Mouse (Mus musculus) heart, adult 2 months (tissue): ENCODE results near the gene Zkscan16. TPM values are rescaled to one million over a fixed set of nuclear protein-coding genes. Genes with fewer than 3 reads are reported as not detected.

Experiments
- DNase-seq, 2 experiments: peaks; one replicate each; pipeline ENCODE4 v3.0.0; 2021
- H3K27ac ChIP-seq: fragments of 200-600 bp; 2 replicates; pipeline ENCODE4 v1.8.1; 2022
- H3K27me3 ChIP-seq: fragments of 200-500 bp; 2 replicates; pipeline ENCODE4 v1.6.1; 2012; ENCODE audit warnings: mild to moderate bottlenecking, low read length, inconsistent platforms, mixed read lengths; ENCODE audit not compliant: control insufficient read depth, insufficient read depth
- H3K36me3 ChIP-seq: fragments of 200-500 bp; 2 replicates; pipeline ENCODE4 v1.6.1; 2012; ENCODE audit warnings: low read length, inconsistent platforms; ENCODE audit not compliant: control insufficient read depth, insufficient read depth
- H3K4me1 ChIP-seq: fragments of 200-500 bp; 2 replicates; pipeline ENCODE4 v1.6.1; 2011; ENCODE audit warnings: low read length; ENCODE audit not compliant: control insufficient read depth, insufficient read depth
- H3K4me3 ChIP-seq: fragments of 200-600 bp; 2 replicates; pipeline ENCODE4 v1.8.1; 2022
- H3K79me2 ChIP-seq: fragments of 200-500 bp; replicated peaks from 2 replicates; pipeline ENCODE4 v1.6.1; 2012; ENCODE audit warnings: mild to moderate bottlenecking, inconsistent platforms, low read length, moderate library complexity, mixed read lengths; ENCODE audit not compliant: control insufficient read depth, insufficient read depth
- H3K9ac ChIP-seq: fragments of 200-500 bp; 2 replicates; pipeline ENCODE4 v1.6.1; 2012; ENCODE audit warnings: low read depth, mild to moderate bottlenecking, control low read depth, inconsistent platforms, low read length, mixed read lengths
- CTCF ChIP-seq: fragments of 200-600 bp; IDR thresholded peaks from 2 replicates; pipeline ENCODE4 v1.8.1; 2022; ENCODE audit warnings: antibody characterized with exemption, mild to moderate bottlenecking, moderate library complexity
- EP300 ChIP-seq: fragments of 200-500 bp; IDR thresholded peaks from 2 replicates; pipeline ENCODE4 v1.6.1; 2011; ENCODE audit warnings: low read depth, low read length, control low read depth; ENCODE audit not compliant: insufficient read depth
- POLR2A ChIP-seq: fragments of 200-500 bp; IDR thresholded peaks from 2 replicates; pipeline ENCODE4 v1.6.1; 2011; ENCODE audit warnings: mild to moderate bottlenecking, low read depth, low read length, control low read depth; ENCODE audit not compliant: insufficient read depth
- WGBS: fragments of 180-500 bp; shearing (Covaris S2); methylation state at CpG from one replicate; pipeline ENCODE4 v1.1.7; 2018; 5-methylcytosine and 5-hydroxymethylcytosine counted together
- intact Hi-C: fragments of 180-260 bp; cut with DNase I; formaldehyde crosslinking; loops from one replicate; pipeline ENCODE4 v1.15.1; 2025
- polyA plus RNA-seq: library from polyadenylated mRNA; depleted of rRNA; stranded (reverse); fragments of >200 nt; gene quantifications from 2 replicates; pipeline ENCODE4 v1.2.3, GENCODE M21; 2012
- total RNA-seq, 2 experiments: library from RNA; stranded (reverse); gene quantifications; 2 replicates each; pipeline ENCODE4 v1.2.3; 2021

Zkscan16 gene
- total and polyA plus RNA-seq, 3 experiments = 0.14 TPM; not detected in 2

- intact Hi-C loops = loop anchor here (5.0 to 10.0 kb wide), 3 partner anchors 92 to 956 kb away; partner anchors contain the start of genes Gm20503 and Txn1
- 41% methylated on average over 16 of the region's 16 CpGs for WGBS
- peak overlapping the region; percentile 95 for H3K27ac ChIP-seq
Observed at GRCm38 (mm10) chr4:58910175-58911068, 33.0 kb upstream of the Zkscan16 start.

GRCm38 (mm10) chr4:58911069-58911830, 32.2 kb upstream of the Zkscan16 start:
- Histone ChIP-seq H3K36me3 (no peaks in the 10 kb centered on the region; the same call in none of the 2 replicates), H3K9ac (peak overlapping the region; percentile 95), H3K27me3 (no peaks in the 10 kb centered on the region), H3K4me1 (peaks cover 10% of the 10 kb centered on the region), H3K79me2 (peaks cover 2% of the 10 kb centered on the region; the same call in 1 of the 2 replicates), H3K27ac (peak overlapping the region; percentile 95), H3K4me3 (peak overlapping the region; percentile 83)
- TF ChIP-seq EP300 (no peak), POLR2A (peak; percentile 54; the same call in 1 of the 2 replicates)
- intact Hi-C loops = loop anchor here (5.0 to 10.0 kb wide), 3 partner anchors 91 to 956 kb away; partner anchors contain the start of genes Gm20503 and Txn1
- DNase-seq = peak; percentile 82 to 84
- under 1% methylated on average over 56 of the region's 56 CpGs for WGBS

More at GRCm38 (mm10) chr4:58910175-58911068, 33.0 kb upstream of the Zkscan16 start:
- TF ChIP-seq POLR2A (no peak), EP300 (no peak), CTCF (no peak)
- H3K4me1 ChIP-seq = peaks cover 10% of the 10 kb centered on the region
- H3K79me2 ChIP-seq = peaks cover 2% of the 10 kb centered on the region; the same call in 1 of the 2 replicates
- H3K9ac ChIP-seq = peak overlapping the region; percentile 95
- no peaks in the 10 kb centered on the region; the same call in none of the 2 replicates for H3K36me3 ChIP-seq
- no peak for DNase-seq
- H3K27me3 ChIP-seq = no peaks in the 10 kb centered on the region
- peak overlapping the region; percentile 83 for H3K4me3 ChIP-seq

- intact Hi-C loops = loop anchor here (5.0 to 10.0 kb wide), 3 partner anchors 90 to 957 kb away; partner anchors contain the start of genes Gm20503 and Txn1
- under 1% methylated on average over 114 of the region's 126 CpGs for WGBS
- peaks cover 2% of the 10 kb centered on the region; the same call in 1 of the 2 replicates for H3K79me2 ChIP-seq
Observed at GRCm38 (mm10) chr4:58911831-58912628, 31.4 kb upstream of the Zkscan16 start.

GRCm38 (mm10) chr4:58912629-58913335, 30.6 kb upstream of the Zkscan16 start, which contains the start of gene Ecpas:
Gene Ecpas, minus strand, starts transcription at chr4:58912749.
- Histone ChIP-seq H3K27me3 (no peaks in the 10 kb centered on the region), H3K79me2 (no peaks in the 10 kb centered on the region; the same call in 1 of the 2 replicates), H3K36me3 (no peaks in the 10 kb centered on the region; the same call in 1 of the 2 replicates), H3K9ac (peak within 1 kb of the TSS; percentile 95), H3K27ac (peak within 1 kb of the TSS; percentile 95), H3K4me1 (peaks cover 7% of the 10 kb centered on the region), H3K4me3 (peak within 1 kb of the TSS; percentile 83)
- TF ChIP-seq CTCF (no peak), POLR2A (peak; percentile 56; the same call in 1 of the 2 replicates)
- intact Hi-C loops = loop anchor here (5.0 to 10.0 kb wide), 3 partner anchors 90 to 958 kb away; partner anchors contain the start of genes Gm20503 and Txn1
- WGBS = 3% methylated on average over 43 of the region's 43 CpGs
- peak; percentile 90 to 92 for DNase-seq

More at GRCm38 (mm10) chr4:58911831-58912628, 31.4 kb upstream of the Zkscan16 start:
- Histone ChIP-seq H3K27me3 (no peaks in the 10 kb centered on the region), H3K9ac (peak overlapping the region; percentile 95), H3K36me3 (no peaks in the 10 kb centered on the region; the same call in none of the 2 replicates), H3K27ac (peak overlapping the region; percentile 95), H3K4me3 (peak overlapping the region; percentile 83), H3K4me1 (peaks cover 9% of the 10 kb centered on the region)
- peak; percentile 84 for DNase-seq
- TF ChIP-seq POLR2A (peak; percentile 30; the same call in 1 of the 2 replicates), CTCF (no peak)
